Mouse (Mus musculus): ENCODE results near the gene Gabarap. TPM values are rescaled to one million over a fixed set of nuclear protein-coding genes. Genes with fewer than 3 reads are reported as not detected.

Gene Gabarap
- total RNA-seq, 1 experiment, result 70.6 TPM

DNA sequence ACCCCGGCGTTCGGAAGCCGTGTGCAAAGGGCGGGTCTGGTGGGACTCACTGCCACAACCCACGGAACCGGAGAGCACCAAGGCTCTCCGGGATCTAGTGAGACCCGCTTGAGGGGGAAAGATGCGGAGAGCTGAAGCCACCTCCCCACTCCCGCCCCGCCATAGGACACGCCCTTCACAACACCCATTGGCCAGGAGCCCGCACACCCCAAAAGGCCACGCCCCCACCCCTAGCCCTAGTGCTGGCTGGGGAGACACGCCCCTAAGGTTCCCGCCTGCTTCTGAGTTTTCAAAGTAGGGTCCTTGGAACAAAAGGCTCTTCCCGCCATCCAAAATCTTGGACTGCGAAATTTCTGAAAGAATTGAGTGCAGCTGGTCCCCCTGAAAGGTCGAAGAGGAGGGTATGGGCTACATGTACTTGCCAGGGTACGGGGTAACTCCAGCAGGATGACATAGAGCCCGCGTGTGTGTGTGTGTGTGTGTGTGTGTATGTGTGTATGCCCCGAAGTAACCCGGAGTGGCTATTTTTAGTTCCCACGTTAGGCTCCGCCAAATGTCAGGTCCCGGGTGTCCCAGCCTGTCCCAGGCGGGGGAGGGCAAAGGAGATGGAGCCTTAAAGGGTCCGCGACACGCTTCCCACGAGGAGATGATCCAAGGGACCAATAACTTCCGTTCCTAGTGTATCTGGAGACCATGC is 42.7 kb upstream of the Gabarap start, which contains the start of gene Slc2a4:
TSS of gene Slc2a4 (minus strand) at position 123 of the 697 bp plus-strand sequence.
- Histone ChIP-seq H3K9me3 (ENCODE audit: control insufficient read depth, insufficient read depth, low read depth, low read length) (no peaks in the 10 kb centered on the region), H3K4me1 (ENCODE audit: control insufficient read depth in 2 of 2, insufficient read depth in 2 of 2, low read length in 2 of 2, poor library complexity in 1 of 2) (peaks cover 0 to 12% of the 10 kb centered on the region in 2 experiments; a peak in 1 of 4 replicates), H3K4me3 (ENCODE audit: insufficient read depth in 1 of 2, low read depth in 1 of 2, low read length in 2 of 2, poor library complexity in 1 of 2, severe bottlenecking in 1 of 2) (peak within 1 kb of the TSS; percentile 58 to 89), H3K9ac (ENCODE audit: insufficient read depth, low read depth, low read length, poor library complexity, severe bottlenecking) (peak within 1 kb of the TSS; percentile 44), H3K36me3 (ENCODE audit: control insufficient read depth, insufficient read depth, low read length, poor library complexity, severe bottlenecking) (no peaks in the 10 kb centered on the region; the same call in 1 of the 2 replicates), H3K27ac (ENCODE audit: insufficient read depth, low read depth, low read length, poor library complexity, severe bottlenecking) (no peak within 1 kb of the TSS)
- DNase-seq (ENCODE audit: low read depth, low spot score), result peak; percentile 96
- no peak for TF ChIP-seq MAFK (IDR thresholded peaks at IDR 0.05; ENCODE audit: insufficient read depth, low read depth, low read length)
- no peak for TF ChIP-seq ZNF384 (IDR thresholded peaks at IDR 0.05; ENCODE audit: low read depth, low read length)
- TF ChIP-seq HCFC1 (IDR thresholded peaks at IDR 0.05; ENCODE audit: borderline replicate concordance, insufficient read depth, low read length), result no peak
- no peak for TF ChIP-seq ZC3H11A (IDR thresholded peaks at IDR 0.05; ENCODE audit: borderline replicate concordance, low read depth, low read length)
- no peak for TF ChIP-seq CHD2 (IDR thresholded peaks at IDR 0.05; ENCODE audit: low read depth, low read length)
- in situ Hi-C loops (cut with MboI; ENCODE audit: low sequenced_read_pairs in 2 of 2, unreplicated experiment in 2 of 2), result no loop called here

DNA sequence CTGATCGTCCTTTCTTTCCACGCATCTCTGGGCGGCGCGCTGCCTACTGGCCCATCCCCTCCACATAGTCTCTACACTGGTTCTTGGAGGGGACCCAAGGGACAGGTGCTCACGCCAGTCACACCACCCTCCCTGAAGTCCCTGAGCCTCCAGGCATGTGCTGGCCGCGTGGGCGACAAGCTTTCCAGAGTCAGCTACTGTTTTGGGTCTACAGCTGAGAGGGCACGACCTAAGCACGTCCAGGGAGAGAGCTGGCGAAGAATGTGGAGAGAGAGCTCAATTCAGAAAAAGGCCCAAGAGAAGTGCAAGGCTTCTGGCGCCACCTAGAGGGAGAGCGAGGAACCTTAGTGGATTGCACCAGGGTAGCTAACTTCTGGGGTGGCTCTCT is 42.2 kb upstream of the Gabarap start:
- TF ChIP-seq ZC3H11A (IDR thresholded peaks at IDR 0.05; ENCODE audit: borderline replicate concordance, low read depth, low read length) (peak; percentile 54; the same call in 1 of the 2 replicates), ZNF384 (IDR thresholded peaks at IDR 0.05; ENCODE audit: low read depth, low read length) (no peak)
- H3K27ac ChIP-seq (ENCODE audit: insufficient read depth, low read depth, low read length, poor library complexity, severe bottlenecking), result no peak overlapping the region
- peaks cover 0 to 12% of the 10 kb centered on the region in 2 experiments; a peak in 1 of 4 replicates for H3K4me1 ChIP-seq (ENCODE audit: control insufficient read depth in 2 of 2, insufficient read depth in 2 of 2, low read length in 2 of 2, poor library complexity in 1 of 2)
- no peaks in the 10 kb centered on the region for H3K9me3 ChIP-seq (ENCODE audit: control insufficient read depth, insufficient read depth, low read depth, low read length)
- peak; percentile 92 for DNase-seq (ENCODE audit: low read depth, low spot score)
- peak overlapping the region; percentile 44 for H3K9ac ChIP-seq (ENCODE audit: insufficient read depth, low read depth, low read length, poor library complexity, severe bottlenecking)
- H3K36me3 ChIP-seq (ENCODE audit: control insufficient read depth, insufficient read depth, low read length, poor library complexity, severe bottlenecking), result no peaks in the 10 kb centered on the region; the same call in 1 of the 2 replicates
- in situ Hi-C loops (cut with MboI; ENCODE audit: low sequenced_read_pairs in 2 of 2, unreplicated experiment in 2 of 2), result no loop called here
- peak overlapping the region; percentile 49 to 89; a peak in 3 of 4 replicates for H3K4me3 ChIP-seq (ENCODE audit: insufficient read depth in 1 of 2, low read depth in 1 of 2, low read length in 2 of 2, poor library complexity in 1 of 2, severe bottlenecking in 1 of 2)

DNA sequence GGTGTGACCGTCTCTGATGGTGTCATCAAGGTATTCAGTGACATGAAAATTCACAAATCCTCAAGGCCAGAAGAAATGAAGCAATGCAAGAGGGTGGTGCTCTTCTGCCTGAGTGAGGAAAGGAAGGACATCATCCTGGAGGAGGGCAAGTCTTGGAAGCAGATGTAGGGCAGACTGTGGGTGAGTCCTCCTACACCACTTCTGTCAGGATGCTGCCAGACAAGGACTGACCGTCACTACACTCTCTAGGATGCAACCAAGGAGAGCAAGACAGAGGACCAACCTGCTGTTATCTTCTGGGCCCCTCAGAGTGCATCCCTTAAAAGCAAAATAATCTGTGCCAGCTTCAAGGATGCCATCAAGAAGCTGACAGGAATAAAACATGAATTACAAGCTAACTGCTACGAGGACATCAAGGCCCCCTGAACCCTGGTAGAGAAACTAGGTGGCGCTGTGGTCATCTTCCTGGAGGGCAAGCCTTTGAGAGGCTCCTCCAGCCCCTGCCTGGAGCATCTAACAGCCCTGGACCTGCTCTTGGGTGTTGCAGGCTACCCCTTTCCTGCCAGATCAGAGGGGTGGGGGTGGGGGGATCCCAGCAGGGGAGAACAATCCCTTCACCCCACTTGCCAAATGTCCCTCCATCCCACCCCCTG is 40.0 kb upstream of the Gabarap start:
- Histone ChIP-seq H3K27ac (ENCODE audit: insufficient read depth, low read depth, low read length, poor library complexity, severe bottlenecking) (no peak overlapping the region), H3K4me1 (ENCODE audit: control insufficient read depth in 2 of 2, insufficient read depth in 2 of 2, low read length in 2 of 2, poor library complexity in 1 of 2) (peaks cover 0 to 11% of the 10 kb centered on the region in 2 experiments; a peak in 1 of 4 replicates), H3K9ac (ENCODE audit: insufficient read depth, low read depth, low read length, poor library complexity, severe bottlenecking) (no peak overlapping the region), H3K4me3 (ENCODE audit: insufficient read depth in 1 of 2, low read depth in 1 of 2, low read length in 2 of 2, poor library complexity in 1 of 2, severe bottlenecking in 1 of 2) (no peak overlapping the region), H3K9me3 (ENCODE audit: control insufficient read depth, insufficient read depth, low read depth, low read length) (no peaks in the 10 kb centered on the region), H3K36me3 (ENCODE audit: control insufficient read depth, insufficient read depth, low read length, poor library complexity, severe bottlenecking) (no peaks in the 10 kb centered on the region)
- TF ChIP-seq HCFC1 (IDR thresholded peaks at IDR 0.05; ENCODE audit: borderline replicate concordance, insufficient read depth, low read length) (no peak), ZNF384 (IDR thresholded peaks at IDR 0.05; ENCODE audit: low read depth, low read length) (no peak), CHD2 (IDR thresholded peaks at IDR 0.05; ENCODE audit: low read depth, low read length) (no peak), MAFK (IDR thresholded peaks at IDR 0.05; ENCODE audit: insufficient read depth, low read depth, low read length) (no peak), ZC3H11A (IDR thresholded peaks at IDR 0.05; ENCODE audit: borderline replicate concordance, low read depth, low read length) (no peak)
- DNase-seq (ENCODE audit: low read depth, low spot score), result no peak
- in situ Hi-C loops (cut with MboI; ENCODE audit: low sequenced_read_pairs in 2 of 2, unreplicated experiment in 2 of 2), result no loop called here

DNA sequence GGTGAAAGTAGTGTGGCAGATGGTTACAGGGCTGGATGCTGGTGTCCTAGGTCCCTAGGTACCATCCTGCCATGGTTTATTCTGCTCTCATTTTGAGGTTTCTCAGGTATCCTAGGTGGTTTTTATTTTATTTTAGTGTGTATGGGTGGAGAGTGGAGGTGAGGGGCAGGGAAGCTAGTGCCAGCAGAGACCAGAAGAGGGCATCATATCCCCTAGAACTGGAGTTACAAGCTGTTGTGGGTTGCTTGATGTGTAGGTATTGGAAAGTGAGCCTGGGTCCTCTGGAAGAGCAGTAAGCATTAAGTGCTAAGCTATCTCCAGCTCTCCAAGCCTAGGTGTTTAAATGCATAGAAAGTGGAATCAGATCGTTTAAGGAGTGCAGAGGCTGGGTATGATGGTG is 38.7 kb upstream of the Gabarap start:
- Histone ChIP-seq H3K36me3 (ENCODE audit: control insufficient read depth, insufficient read depth, low read length, poor library complexity, severe bottlenecking) (no peaks in the 10 kb centered on the region), H3K4me1 (ENCODE audit: control insufficient read depth in 2 of 2, insufficient read depth in 2 of 2, low read length in 2 of 2, poor library complexity in 1 of 2) (peaks cover 0 to 6% of the 10 kb centered on the region in 2 experiments; a peak in 1 of 4 replicates), H3K4me3 (ENCODE audit: insufficient read depth in 1 of 2, low read depth in 1 of 2, low read length in 2 of 2, poor library complexity in 1 of 2, severe bottlenecking in 1 of 2) (no peak overlapping the region), H3K27ac (ENCODE audit: insufficient read depth, low read depth, low read length, poor library complexity, severe bottlenecking) (no peak overlapping the region), H3K9me3 (ENCODE audit: control insufficient read depth, insufficient read depth, low read depth, low read length) (no peaks in the 10 kb centered on the region), H3K9ac (ENCODE audit: insufficient read depth, low read depth, low read length, poor library complexity, severe bottlenecking) (no peak overlapping the region)
- no peak for DNase-seq (ENCODE audit: low read depth, low spot score)
- in situ Hi-C loops (cut with MboI; ENCODE audit: low sequenced_read_pairs in 2 of 2, unreplicated experiment in 2 of 2), result no loop called here
- TF ChIP-seq ZC3H11A (IDR thresholded peaks at IDR 0.05; ENCODE audit: borderline replicate concordance, low read depth, low read length) (no peak), CHD2 (IDR thresholded peaks at IDR 0.05; ENCODE audit: low read depth, low read length) (no peak), ZNF384 (IDR thresholded peaks at IDR 0.05; ENCODE audit: low read depth, low read length) (no peak), MAFK (IDR thresholded peaks at IDR 0.05; ENCODE audit: insufficient read depth, low read depth, low read length) (no peak), HCFC1 (IDR thresholded peaks at IDR 0.05; ENCODE audit: borderline replicate concordance, insufficient read depth, low read length) (no peak)
